Mouse (Mus musculus): Measurements from ENCODE around the gene Gabbr2. TPM values are rescaled to one million over a fixed set of nuclear protein-coding genes. Genes with fewer than 3 reads are reported as not detected.

Gene Gabbr2
- polyA plus RNA-seq, 1 experiment from 2014 or later: 0.54 TPM

- H3K27me3 ChIP-seq (ENCODE audit: control insufficient read depth, insufficient read depth, low read length): no peaks in the 10 kb centered on the region
- H3K4me3 ChIP-seq (ENCODE audit: low read depth, low read length): no peak overlapping the region
- no peak for ATAC-seq (ENCODE audit: low FRiP score)
- WGBS: 0% methylated on average over 1 of the region's 1 CpGs
- no peaks in the 10 kb centered on the region for H3K9me3 ChIP-seq (ENCODE audit: control insufficient read depth, low read length)
- H3K4me2 ChIP-seq (replicated peaks; ENCODE audit: low read depth, low read length): no peak overlapping the region
- no peak for DNase-seq (ENCODE audit: low spot score)
- no peak overlapping the region for H3K9ac ChIP-seq (ENCODE audit: low read depth, low read length)
- H3K36me3 ChIP-seq (ENCODE audit: control insufficient read depth, insufficient read depth, low read length): no peaks in the 10 kb centered on the region
- no peak overlapping the region for H3K27ac ChIP-seq (ENCODE audit: low read depth, low read length)
- H3K4me1 ChIP-seq (replicated peaks; ENCODE audit: control insufficient read depth, insufficient read depth, low read length): no peaks in the 10 kb centered on the region
These were observed 275.3 kb downstream of the Gabbr2 start for GRCm38 (mm10) chr4:46716361-46716760.

- Histone ChIP-seq H3K9me3 (ENCODE audit: control insufficient read depth, low read length) (no peaks in the 10 kb centered on the region), H3K9ac (ENCODE audit: low read depth, low read length) (no peak overlapping the region), H3K27me3 (ENCODE audit: control insufficient read depth, insufficient read depth, low read length) (no peaks in the 10 kb centered on the region), H3K4me3 (ENCODE audit: low read depth, low read length) (no peak overlapping the region), H3K4me1 (replicated peaks; ENCODE audit: control insufficient read depth, insufficient read depth, low read length) (no peaks in the 10 kb centered on the region), H3K36me3 (ENCODE audit: control insufficient read depth, insufficient read depth, low read length) (no peaks in the 10 kb centered on the region), H3K4me2 (replicated peaks; ENCODE audit: low read depth, low read length) (no peak overlapping the region), H3K27ac (ENCODE audit: low read depth, low read length) (no peak overlapping the region)
- ATAC-seq (ENCODE audit: low FRiP score): no peak
- DNase-seq (ENCODE audit: low spot score): no peak
- WGBS: 60% methylated on average over 4 of the region's 4 CpGs
These were observed 281.1 kb downstream of the Gabbr2 start for GRCm38 (mm10) chr4:46710523-46710922.

GRCm38 (mm10) chr4:46710018-46710417 lies 281.7 kb downstream of the Gabbr2 start:
- H3K9me3 ChIP-seq (ENCODE audit: control insufficient read depth, low read length): no peaks in the 10 kb centered on the region
- no peaks in the 10 kb centered on the region for H3K27me3 ChIP-seq (ENCODE audit: control insufficient read depth, insufficient read depth, low read length)
- DNase-seq (ENCODE audit: low spot score) (no peak), ATAC-seq (ENCODE audit: low FRiP score) (no peak)
- H3K4me1 ChIP-seq (replicated peaks; ENCODE audit: control insufficient read depth, insufficient read depth, low read length): no peaks in the 10 kb centered on the region
- H3K36me3 ChIP-seq (ENCODE audit: control insufficient read depth, insufficient read depth, low read length): no peaks in the 10 kb centered on the region
- H3K9ac ChIP-seq (ENCODE audit: low read depth, low read length): no peak overlapping the region
- H3K4me3 ChIP-seq (ENCODE audit: low read depth, low read length): no peak overlapping the region
- no peak overlapping the region for H3K27ac ChIP-seq (ENCODE audit: low read depth, low read length)
- H3K4me2 ChIP-seq (replicated peaks; ENCODE audit: low read depth, low read length): no peak overlapping the region
- 68% methylated on average over 6 of the region's 6 CpGs for WGBS

- Histone ChIP-seq H3K36me3 (ENCODE audit: control insufficient read depth, insufficient read depth, low read length) (no peaks in the 10 kb centered on the region), H3K9me3 (ENCODE audit: control insufficient read depth, low read length) (no peaks in the 10 kb centered on the region), H3K4me3 (ENCODE audit: low read depth, low read length) (no peak overlapping the region), H3K9ac (ENCODE audit: low read depth, low read length) (no peak overlapping the region), H3K27me3 (ENCODE audit: control insufficient read depth, insufficient read depth, low read length) (no peaks in the 10 kb centered on the region), H3K4me2 (replicated peaks; ENCODE audit: low read depth, low read length) (no peak overlapping the region), H3K27ac (ENCODE audit: low read depth, low read length) (no peak overlapping the region), H3K4me1 (replicated peaks; ENCODE audit: control insufficient read depth, insufficient read depth, low read length) (no peaks in the 10 kb centered on the region)
- WGBS: 61% methylated on average over 7 of the region's 7 CpGs
- DNase-seq (ENCODE audit: low spot score) (no peak), ATAC-seq (ENCODE audit: low FRiP score) (no peak)
These were observed 282.2 kb downstream of the Gabbr2 start for GRCm38 (mm10) chr4:46709492-46709891.

GRCm38 (mm10) chr4:46705739-46706138 lies 285.9 kb downstream of the Gabbr2 start:
- H3K36me3 ChIP-seq (ENCODE audit: control insufficient read depth, insufficient read depth, low read length): no peaks in the 10 kb centered on the region
- no peak for ATAC-seq (ENCODE audit: low FRiP score)
- DNase-seq (ENCODE audit: low spot score): no peak
- H3K27me3 ChIP-seq (ENCODE audit: control insufficient read depth, insufficient read depth, low read length): no peaks in the 10 kb centered on the region
- H3K4me2 ChIP-seq (replicated peaks; ENCODE audit: low read depth, low read length): no peak overlapping the region
- no peak overlapping the region for H3K9ac ChIP-seq (ENCODE audit: low read depth, low read length)
- no peak overlapping the region for H3K27ac ChIP-seq (ENCODE audit: low read depth, low read length)
- 83% methylated on average over 12 of the region's 12 CpGs for WGBS
- no peaks in the 10 kb centered on the region for H3K9me3 ChIP-seq (ENCODE audit: control insufficient read depth, low read length)
- no peaks in the 10 kb centered on the region for H3K4me1 ChIP-seq (replicated peaks; ENCODE audit: control insufficient read depth, insufficient read depth, low read length)
- no peak overlapping the region for H3K4me3 ChIP-seq (ENCODE audit: low read depth, low read length)

- DNase-seq (ENCODE audit: low spot score): no peak
These were observed 288.5 kb downstream of the Gabbr2 start for GRCm38 (mm10) chr4:46703146-46703545.

GRCm38 (mm10) chr4:46700223-46700651 lies 291.4 kb downstream of the Gabbr2 start:
- Histone ChIP-seq H3K36me3 (ENCODE audit: control insufficient read depth, insufficient read depth, low read length) (no peaks in the 10 kb centered on the region), H3K27ac (ENCODE audit: low read depth, low read length) (no peak overlapping the region), H3K4me3 (ENCODE audit: low read depth, low read length) (no peak overlapping the region), H3K9me3 (ENCODE audit: control insufficient read depth, low read length) (no peaks in the 10 kb centered on the region), H3K4me2 (replicated peaks; ENCODE audit: low read depth, low read length) (no peak overlapping the region), H3K4me1 (replicated peaks; ENCODE audit: control insufficient read depth, insufficient read depth, low read length) (no peaks in the 10 kb centered on the region), H3K9ac (ENCODE audit: low read depth, low read length) (no peak overlapping the region), H3K27me3 (ENCODE audit: control insufficient read depth, insufficient read depth, low read length) (no peaks in the 10 kb centered on the region)
- ATAC-seq (ENCODE audit: low FRiP score) (no peak), DNase-seq (ENCODE audit: low spot score) (no peak)
- WGBS: 82% methylated on average over 10 of the region's 10 CpGs

More at GRCm38 (mm10) chr4:46703146-46703545, 288.5 kb downstream of the Gabbr2 start:
- no peaks in the 10 kb centered on the region for H3K9me3 ChIP-seq (ENCODE audit: control insufficient read depth, low read length)
- H3K27me3 ChIP-seq (ENCODE audit: control insufficient read depth, insufficient read depth, low read length): no peaks in the 10 kb centered on the region
- no peaks in the 10 kb centered on the region for H3K4me1 ChIP-seq (replicated peaks; ENCODE audit: control insufficient read depth, insufficient read depth, low read length)
- no peak overlapping the region for H3K9ac ChIP-seq (ENCODE audit: low read depth, low read length)
- WGBS: 94% methylated on average over 10 of the region's 10 CpGs
- ATAC-seq (ENCODE audit: low FRiP score): no peak
- no peak overlapping the region for H3K27ac ChIP-seq (ENCODE audit: low read depth, low read length)
- no peak overlapping the region for H3K4me2 ChIP-seq (replicated peaks; ENCODE audit: low read depth, low read length)
- no peak overlapping the region for H3K4me3 ChIP-seq (ENCODE audit: low read depth, low read length)
- no peaks in the 10 kb centered on the region for H3K36me3 ChIP-seq (ENCODE audit: control insufficient read depth, insufficient read depth, low read length)

GRCm38 (mm10) chr4:46696467-46696866 lies 295.2 kb downstream of the Gabbr2 start:
- Histone ChIP-seq H3K4me1 (replicated peaks; ENCODE audit: control insufficient read depth, insufficient read depth, low read length) (no peaks in the 10 kb centered on the region), H3K9ac (ENCODE audit: low read depth, low read length) (no peak overlapping the region), H3K9me3 (ENCODE audit: control insufficient read depth, low read length) (no peaks in the 10 kb centered on the region), H3K4me3 (ENCODE audit: low read depth, low read length) (no peak overlapping the region), H3K36me3 (ENCODE audit: control insufficient read depth, insufficient read depth, low read length) (no peaks in the 10 kb centered on the region), H3K27ac (ENCODE audit: low read depth, low read length) (no peak overlapping the region), H3K4me2 (replicated peaks; ENCODE audit: low read depth, low read length) (no peak overlapping the region), H3K27me3 (ENCODE audit: control insufficient read depth, insufficient read depth, low read length) (no peaks in the 10 kb centered on the region)
- ATAC-seq (ENCODE audit: low FRiP score) (no peak), DNase-seq (ENCODE audit: low spot score) (no peak)
- WGBS: 71% methylated on average over 6 of the region's 6 CpGs

GRCm38 (mm10) chr4:46690565-46690964 lies 301.1 kb downstream of the Gabbr2 start:
- Histone ChIP-seq H3K9me3 (ENCODE audit: control insufficient read depth, low read length) (no peaks in the 10 kb centered on the region), H3K9ac (ENCODE audit: low read depth, low read length) (no peak overlapping the region), H3K36me3 (ENCODE audit: control insufficient read depth, insufficient read depth, low read length) (no peaks in the 10 kb centered on the region), H3K27me3 (ENCODE audit: control insufficient read depth, insufficient read depth, low read length) (no peaks in the 10 kb centered on the region), H3K27ac (ENCODE audit: low read depth, low read length) (no peak overlapping the region), H3K4me2 (replicated peaks; ENCODE audit: low read depth, low read length) (no peak overlapping the region), H3K4me3 (ENCODE audit: low read depth, low read length) (no peak overlapping the region), H3K4me1 (replicated peaks; ENCODE audit: control insufficient read depth, insufficient read depth, low read length) (no peaks in the 10 kb centered on the region)
- DNase-seq (ENCODE audit: low spot score): no peak
- no peak for ATAC-seq (ENCODE audit: low FRiP score)
- WGBS: 81% methylated on average over 8 of the region's 8 CpGs

Measured in hindbrain, embryonic 11.5 days (tissue).